Mouse (Mus musculus): ENCODE results near the gene Svbp. TPM values are rescaled to one million over a fixed set of nuclear protein-coding genes. Genes with fewer than 3 reads are reported as not detected.

Svbp gene
- polyA plus RNA-seq, 1 experiment from 2014 or later = 99.9 TPM

GRCm38 (mm10) chr4:119234348-119234747 is 39.2 kb downstream of the Svbp start:
- 78% methylated on average over 3 of the region's 3 CpGs for WGBS
- H3K27ac ChIP-seq (ENCODE audit: low read length) = no peak overlapping the region
- no peak for ATAC-seq
- H3K27me3 ChIP-seq (replicated peaks; ENCODE audit: insufficient read depth, low read length) = no peaks in the 10 kb centered on the region
- no peak overlapping the region for H3K9ac ChIP-seq (replicated peaks; ENCODE audit: low read depth)
- peaks cover 6% of the 10 kb centered on the region; the same call in 1 of the 2 replicates for H3K4me1 ChIP-seq (ENCODE audit: insufficient read depth, low read depth, low read length)
- TF ChIP-seq EP300 (IDR thresholded peaks at IDR 0.05) (no peak), CTCF (IDR thresholded peaks at IDR 0.05) (no peak)
- H3K4me3 ChIP-seq (ENCODE audit: low read depth, low read length) = no peak overlapping the region
- H3K36me3 ChIP-seq (ENCODE audit: insufficient read depth, low read length) = no peaks in the 10 kb centered on the region
- no peak for DNase-seq (ENCODE audit: low spot score)
- H3K9me3 ChIP-seq (ENCODE audit: low read length) = no peaks in the 10 kb centered on the region
- peak overlapping the region; percentile 97; the same call in 1 of the 2 replicates for H3K4me2 ChIP-seq (replicated peaks; ENCODE audit: low read depth, low read length)

- H3K9ac ChIP-seq (replicated peaks; ENCODE audit: low read depth) = no peak overlapping the region
- DNase-seq (ENCODE audit: low spot score) (no peak), ATAC-seq (no peak)
- TF ChIP-seq EP300 (IDR thresholded peaks at IDR 0.05) (no peak), CTCF (IDR thresholded peaks at IDR 0.05) (no peak)
- H3K4me3 ChIP-seq (ENCODE audit: low read depth, low read length) = no peak overlapping the region
- H3K36me3 ChIP-seq (ENCODE audit: insufficient read depth, low read length) = no peaks in the 10 kb centered on the region
- no peak overlapping the region for H3K27ac ChIP-seq (ENCODE audit: low read length)
- no peaks in the 10 kb centered on the region for H3K9me3 ChIP-seq (ENCODE audit: low read length)
- no peaks in the 10 kb centered on the region for H3K27me3 ChIP-seq (replicated peaks; ENCODE audit: insufficient read depth, low read length)
- H3K4me2 ChIP-seq (replicated peaks; ENCODE audit: low read depth, low read length) = no peak overlapping the region
- 77% methylated on average over 3 of the region's 3 CpGs for WGBS
- H3K4me1 ChIP-seq (ENCODE audit: insufficient read depth, low read depth, low read length) = peaks cover 4% of the 10 kb centered on the region; the same call in 1 of the 2 replicates
Observed at GRCm38 (mm10) chr4:119238661-119239060, 43.6 kb downstream of the Svbp start.

- WGBS = 37% methylated on average over 12 of the region's 12 CpGs
- ATAC-seq (peak; percentile 78), DNase-seq (ENCODE audit: low spot score) (peak; percentile 94)
- no peaks in the 10 kb centered on the region for H3K4me1 ChIP-seq (ENCODE audit: insufficient read depth, low read depth, low read length)
- peak overlapping the region; percentile 36 for H3K4me2 ChIP-seq (replicated peaks; ENCODE audit: low read depth, low read length)
- no peaks in the 10 kb centered on the region for H3K36me3 ChIP-seq (ENCODE audit: insufficient read depth, low read length)
- no peak overlapping the region for H3K9ac ChIP-seq (replicated peaks; ENCODE audit: low read depth)
- no peaks in the 10 kb centered on the region for H3K9me3 ChIP-seq (ENCODE audit: low read length)
- no peak for TF ChIP-seq EP300 (IDR thresholded peaks at IDR 0.05)
- TF ChIP-seq CTCF (IDR thresholded peaks at IDR 0.05) = peak; percentile 90
- no peak overlapping the region for H3K4me3 ChIP-seq (ENCODE audit: low read depth, low read length)
- H3K27me3 ChIP-seq (replicated peaks; ENCODE audit: insufficient read depth, low read length) = no peaks in the 10 kb centered on the region
- H3K27ac ChIP-seq (ENCODE audit: low read length) = no peak overlapping the region
Observed at GRCm38 (mm10) chr4:119239181-119239682, 44.1 kb downstream of the Svbp start.

- DNase-seq (ENCODE audit: low spot score) = no peak
- H3K4me3 ChIP-seq (ENCODE audit: low read depth, low read length) = no peak overlapping the region
Observed at GRCm38 (mm10) chr4:119241664-119242063, 46.6 kb downstream of the Svbp start.

GRCm38 (mm10) chr4:119242571-119242970 is 47.5 kb downstream of the Svbp start:
- TF ChIP-seq CTCF (IDR thresholded peaks at IDR 0.05) (no peak), EP300 (IDR thresholded peaks at IDR 0.05) (no peak)
- 93% methylated on average over 12 of the region's 12 CpGs for WGBS
- Histone ChIP-seq H3K4me2 (replicated peaks; ENCODE audit: low read depth, low read length) (no peak overlapping the region), H3K4me3 (ENCODE audit: low read depth, low read length) (no peak overlapping the region), H3K27me3 (replicated peaks; ENCODE audit: insufficient read depth, low read length) (no peaks in the 10 kb centered on the region), H3K27ac (ENCODE audit: low read length) (no peak overlapping the region), H3K9me3 (ENCODE audit: low read length) (no peaks in the 10 kb centered on the region), H3K9ac (replicated peaks; ENCODE audit: low read depth) (no peak overlapping the region), H3K36me3 (ENCODE audit: insufficient read depth, low read length) (no peaks in the 10 kb centered on the region), H3K4me1 (ENCODE audit: insufficient read depth, low read depth, low read length) (no peaks in the 10 kb centered on the region; the same call in none of the 2 replicates)
- ATAC-seq (no peak), DNase-seq (ENCODE audit: low spot score) (no peak)

More at GRCm38 (mm10) chr4:119241664-119242063, 46.6 kb downstream of the Svbp start:
- no peaks in the 10 kb centered on the region for H3K27me3 ChIP-seq (replicated peaks; ENCODE audit: insufficient read depth, low read length)
- H3K36me3 ChIP-seq (ENCODE audit: insufficient read depth, low read length) = no peaks in the 10 kb centered on the region
- no peak for ATAC-seq
- peak; percentile 65 for TF ChIP-seq CTCF (IDR thresholded peaks at IDR 0.05)
- TF ChIP-seq EP300 (IDR thresholded peaks at IDR 0.05) = no peak
- H3K4me2 ChIP-seq (replicated peaks; ENCODE audit: low read depth, low read length) = no peak overlapping the region
- no peak overlapping the region for H3K27ac ChIP-seq (ENCODE audit: low read length)
- no peak overlapping the region for H3K9ac ChIP-seq (replicated peaks; ENCODE audit: low read depth)
- no peaks in the 10 kb centered on the region for H3K9me3 ChIP-seq (ENCODE audit: low read length)
- H3K4me1 ChIP-seq (ENCODE audit: insufficient read depth, low read depth, low read length) = no peaks in the 10 kb centered on the region; the same call in 1 of the 2 replicates
- WGBS = 85% methylated on average over 14 of the region's 14 CpGs

- Histone ChIP-seq H3K27me3 (replicated peaks; ENCODE audit: insufficient read depth, low read length) (no peaks in the 10 kb centered on the region), H3K36me3 (ENCODE audit: insufficient read depth, low read length) (no peaks in the 10 kb centered on the region)
Observed at GRCm38 (mm10) chr4:119244468-119245240, 49.5 kb downstream of the Svbp start.

More at GRCm38 (mm10) chr4:119244468-119245240, 49.5 kb downstream of the Svbp start:
- DNase-seq (ENCODE audit: low spot score) = peak; percentile 45
- WGBS = 66% methylated on average over 22 of the region's 22 CpGs
- H3K9ac ChIP-seq (replicated peaks; ENCODE audit: low read depth) = no peak overlapping the region
- peaks cover 7% of the 10 kb centered on the region for H3K4me1 ChIP-seq (ENCODE audit: insufficient read depth, low read depth, low read length)
- H3K4me2 ChIP-seq (replicated peaks; ENCODE audit: low read depth, low read length) = no peak overlapping the region
- no peak overlapping the region; the same call in 1 of the 2 replicates for H3K27ac ChIP-seq (ENCODE audit: low read length)
- ATAC-seq = no peak
- no peak overlapping the region for H3K4me3 ChIP-seq (ENCODE audit: low read depth, low read length)
- no peak for TF ChIP-seq EP300 (IDR thresholded peaks at IDR 0.05)
- TF ChIP-seq CTCF (IDR thresholded peaks at IDR 0.05) = no peak
- no peaks in the 10 kb centered on the region for H3K9me3 ChIP-seq (ENCODE audit: low read length)
